Mouse (Mus musculus) spleen, adult 2 months (tissue): Measurements from ENCODE around the gene Phkb.

Experiments used
- CTCF ChIP-seq: fragments of 200-500 bp; IDR thresholded peaks from 2 replicates; pipeline ENCODE4 v1.5.1; 2011; ENCODE audit warnings: mild to moderate bottlenecking, inconsistent platforms; ENCODE audit not compliant: insufficient read depth, insufficient read length, insufficient replicate concordance; ENCODE audit errors: extremely low read depth
- POLR2A ChIP-seq: fragments of 200-500 bp; IDR thresholded peaks from 2 replicates; pipeline ENCODE4 v1.6.1; 2011; ENCODE audit warnings: low read depth, low read length, inconsistent platforms

DNA sequence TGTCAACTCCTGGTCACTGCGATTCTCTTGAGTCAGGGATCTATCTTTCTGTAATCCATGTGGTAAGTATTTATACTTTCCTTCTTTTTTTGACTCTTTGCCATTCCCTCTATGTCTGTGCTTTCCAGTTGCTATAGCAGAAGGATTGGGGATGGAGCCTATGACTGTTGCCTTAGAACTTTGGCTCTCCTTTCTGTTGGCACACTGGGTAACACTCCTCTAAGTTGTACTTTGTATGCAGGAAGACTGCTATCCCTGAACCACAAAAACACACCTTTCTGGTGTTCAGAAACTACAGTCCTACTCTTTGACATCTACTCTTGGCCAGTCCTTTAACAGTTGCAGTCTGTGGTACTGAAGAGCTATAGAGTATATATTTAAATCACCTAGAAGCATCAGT is 84.8 kb downstream of the Phkb start:
- TF ChIP-seq CTCF (no peak), POLR2A (no peak)
